Mouse (Mus musculus) heart, embryonic 16.5 days (tissue): ENCODE data around the gene Slc25a26. TPM values are rescaled to one million over a fixed set of nuclear protein-coding genes. Genes with fewer than 3 reads are reported as not detected.
"Not testable (repeated sequence)": the region's sequence is repeated elsewhere in the genome, so short reads cannot be mapped to it uniquely, and the experiment has no call there.

Experiments used
- ATAC-seq: fragments of 200-750 bp; cut with Nextera tagmentation; replicated peaks from 2 replicates; pipeline ENCODE4 v1.8.0; 2017; ENCODE audit warnings: moderate number of reproducible peaks; ENCODE audit not compliant: insufficient read depth, low FRiP score; ENCODE audit errors: extremely low read depth
- H3K27ac ChIP-seq: fragments of 300-500 bp; sonication (generic); 2 replicates; pipeline ENCODE4 v1.5.1; 2014; ENCODE audit warnings: mild to moderate bottlenecking, low read length, control low read depth, moderate library complexity
- H3K27me3 ChIP-seq: fragments of 300-500 bp; sonication (generic); 2 replicates; pipeline ENCODE4 v1.6.1; 2014; ENCODE audit warnings: low read length, mixed read lengths; ENCODE audit not compliant: control insufficient read depth, insufficient read depth
- H3K36me3 ChIP-seq: fragments of 300-500 bp; sonication (generic); 2 replicates; pipeline ENCODE4 v1.6.1; 2014; ENCODE audit not compliant: control insufficient read depth, insufficient read depth
- H3K4me1 ChIP-seq: fragments of 300-500 bp; sonication (generic); 2 replicates; pipeline ENCODE4 v1.6.1; 2014; ENCODE audit warnings: low read length, mixed read lengths; ENCODE audit not compliant: control insufficient read depth, insufficient read depth
- H3K4me2 ChIP-seq: fragments of 300-500 bp; sonication (generic); 2 replicates; pipeline ENCODE4 v1.6.1; 2014; ENCODE audit warnings: low read depth, mild to moderate bottlenecking, control low read depth, low read length
- H3K4me3 ChIP-seq: fragments of 300-500 bp; sonication (generic); 2 replicates; pipeline ENCODE4 v1.5.1; 2014; ENCODE audit warnings: mild to moderate bottlenecking, control low read depth, low read length
- H3K9ac ChIP-seq: fragments of 300-500 bp; sonication (generic); 2 replicates; pipeline ENCODE4 v1.6.1; 2014; ENCODE audit warnings: low read length, control low read depth
- H3K9me3 ChIP-seq: fragments of 300-500 bp; sonication (generic); replicated peaks from 2 replicates; pipeline ENCODE4 v1.6.1; 2016; ENCODE audit warnings: low read length; ENCODE audit not compliant: control insufficient read depth
- WGBS: fragments of 180-500 bp; shearing (Covaris S2); extraction: QIAGEN DNeasy Blood & Tissue Kit; methylation state at CpG from one replicate; pipeline ENCODE4 v1.1.7; 2014; 5-methylcytosine and 5-hydroxymethylcytosine counted together
- polyA plus RNA-seq: library from polyadenylated mRNA; unstranded; fragments of >200 nt; fragmentation: Nextera tagmentation; extraction: Ambion mirVana; gene quantifications from 2 replicates; pipeline ENCODE4 v1.2.1, GENCODE M21; 2015

The Slc25a26 gene
- polyA plus RNA-seq, 1 experiment from 2014 or later: 15.3 TPM

- 73% methylated on average over 7 of the region's 7 CpGs for WGBS
- Histone ChIP-seq H3K4me2 (no peak overlapping the region), H3K36me3 (no peaks in the 10 kb centered on the region), H3K4me1 (0 out of 2 replicates have a peak, but pooled peaks cover 2% of the 10 kb centered on the region), H3K27me3 (no peaks in the 10 kb centered on the region), H3K27ac (no peak overlapping the region), H3K9me3 (no peaks in the 10 kb centered on the region), H3K4me3 (no peak overlapping the region), H3K9ac (no peak overlapping the region)
- ATAC-seq: no peak
These were observed 41.7 kb downstream of the Slc25a26 start for GRCm38 (mm10) chr6:94541854-94542253.

- H3K9ac ChIP-seq: no peak overlapping the region
These were observed 44.0 kb downstream of the Slc25a26 start for GRCm38 (mm10) chr6:94543902-94544840.

DNA sequence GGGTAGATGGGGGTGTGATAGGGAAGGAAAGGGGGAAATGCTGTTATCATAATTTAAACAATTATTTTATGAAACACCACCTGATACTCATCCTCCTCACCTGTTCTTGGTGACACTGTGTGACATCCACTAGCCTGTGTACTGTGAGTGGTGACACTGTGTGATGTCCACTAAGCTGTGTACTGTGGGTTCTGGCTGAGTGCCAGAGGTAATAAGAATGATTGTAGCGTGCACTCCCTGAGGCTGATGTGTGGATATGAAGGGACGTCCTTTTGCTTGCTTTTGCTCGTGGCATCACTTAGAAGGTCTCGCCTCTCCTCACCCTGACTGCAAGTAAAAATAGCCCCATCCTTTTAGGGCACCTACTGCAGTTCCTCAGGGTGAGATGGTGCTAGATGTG lies 47.1 kb downstream of the Slc25a26 start:
- no peak for ATAC-seq

More at GRCm38 (mm10) chr6:94543902-94544840, 44.0 kb downstream of the Slc25a26 start:
- Histone ChIP-seq H3K36me3 (no peaks in the 10 kb centered on the region), H3K27me3 (no peaks in the 10 kb centered on the region), H3K4me3 (no peak overlapping the region), H3K4me2 (no peak overlapping the region), H3K9me3 (no peaks in the 10 kb centered on the region), H3K27ac (no peak overlapping the region), H3K4me1 (peaks cover 8% of the 10 kb centered on the region; the same call in 1 of the 2 replicates)
- ATAC-seq: 0 out of 2 replicates have a peak, but pooled peaks have one; percentile 32
- 45% methylated on average over 5 of the region's 5 CpGs for WGBS

DNA sequence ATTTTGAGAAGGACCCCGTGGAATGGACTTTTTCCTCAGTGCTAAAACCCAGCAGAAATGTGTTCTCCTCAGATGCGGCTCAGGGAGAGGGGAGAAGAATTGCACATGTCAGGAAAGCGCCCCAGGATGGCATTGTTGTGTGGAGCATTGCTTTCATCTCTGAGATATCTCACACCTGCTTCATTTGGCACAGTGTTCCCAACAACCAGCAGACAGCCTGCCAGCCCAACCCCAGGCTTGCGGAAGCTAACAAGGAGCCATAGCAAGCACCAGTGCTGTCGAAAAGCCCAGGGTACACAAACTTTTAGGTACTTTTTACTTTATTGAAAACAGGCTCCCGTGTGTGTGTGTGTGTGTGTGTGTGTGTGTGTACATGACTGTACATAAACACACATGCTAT lies 50.2 kb downstream of the Slc25a26 start:
- Histone ChIP-seq H3K9ac (no peak overlapping the region), H3K4me1 (peaks cover 9% of the 10 kb centered on the region; the same call in 1 of the 2 replicates), H3K9me3 (peaks cover 6% of the 10 kb centered on the region; the same call in 1 of the 2 replicates), H3K27me3 (no peaks in the 10 kb centered on the region), H3K4me2 (no peak overlapping the region), H3K4me3 (no peak overlapping the region), H3K27ac (no peak overlapping the region), H3K36me3 (peaks cover 3% of the 10 kb centered on the region; the same call in 1 of the 2 replicates)
- 76% methylated on average over 6 of the region's 6 CpGs for WGBS
- ATAC-seq: no peak

More for the DNA sequence above, 47.1 kb downstream of the Slc25a26 start:
- Histone ChIP-seq H3K4me1 (peaks cover 9% of the 10 kb centered on the region; the same call in 1 of the 2 replicates), H3K4me2 (no peak overlapping the region), H3K9me3 (peaks cover 6% of the 10 kb centered on the region; the same call in 1 of the 2 replicates), H3K4me3 (no peak overlapping the region), H3K27ac (no peak overlapping the region), H3K27me3 (no peaks in the 10 kb centered on the region), H3K9ac (no peak overlapping the region), H3K36me3 (peaks cover 3% of the 10 kb centered on the region; the same call in 1 of the 2 replicates)
- WGBS: 19% methylated on average over 4 of the region's 4 CpGs

DNA sequence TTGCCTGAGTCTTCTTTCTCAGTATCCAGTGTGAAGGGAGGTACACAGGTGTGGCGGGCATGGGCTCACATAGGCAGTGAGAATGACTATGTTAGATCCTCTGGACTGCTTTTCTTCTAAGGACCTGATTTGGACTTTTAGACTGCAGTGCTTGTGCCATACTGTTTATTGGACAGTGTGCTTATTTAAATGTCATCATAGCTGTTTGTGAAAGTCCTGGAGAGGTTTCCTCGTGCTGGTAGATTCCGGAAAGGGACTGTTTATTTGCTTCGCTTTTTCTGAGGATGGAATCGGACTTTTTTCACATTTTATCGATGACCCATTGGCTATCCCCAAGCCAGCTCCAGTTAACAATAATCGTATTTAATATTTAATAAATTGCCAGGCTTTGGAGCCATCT lies 50.7 kb downstream of the Slc25a26 start:
- Histone ChIP-seq H3K4me2 (no peak overlapping the region), H3K4me3 (no peak overlapping the region), H3K4me1 (peaks cover 9% of the 10 kb centered on the region; the same call in 1 of the 2 replicates), H3K36me3 (peaks cover 3% of the 10 kb centered on the region; the same call in 1 of the 2 replicates), H3K27me3 (no peaks in the 10 kb centered on the region), H3K9me3 (peaks cover 6% of the 10 kb centered on the region; the same call in 1 of the 2 replicates), H3K9ac (no peak overlapping the region), H3K27ac (no peak overlapping the region)
- no peak for ATAC-seq
- 90% methylated on average over 7 of the region's 7 CpGs for whole genome bisulfite sequencing

GRCm38 (mm10) chr6:94553085-94553484 lies 53.0 kb downstream of the Slc25a26 start:
- no peak overlapping the region for H3K27ac ChIP-seq
- no peak for ATAC-seq
- no peak overlapping the region for H3K4me3 ChIP-seq
- WGBS: 91% methylated on average over 5 of the region's 5 CpGs
- H3K27me3 ChIP-seq: no peaks in the 10 kb centered on the region
- no peak overlapping the region for H3K9ac ChIP-seq
- H3K4me2 ChIP-seq: no peak overlapping the region
- peaks cover 6% of the 10 kb centered on the region; the same call in 1 of the 2 replicates for H3K9me3 ChIP-seq
- H3K36me3 ChIP-seq: peaks cover 3% of the 10 kb centered on the region; the same call in 1 of the 2 replicates
- peaks cover 6% of the 10 kb centered on the region for H3K4me1 ChIP-seq

GRCm38 (mm10) chr6:94558603-94559002 lies 58.5 kb downstream of the Slc25a26 start:
- WGBS: 67% methylated on average over 1 of the region's 1 CpGs
- H3K4me2 ChIP-seq, ATAC-seq, H3K36me3 ChIP-seq, H3K9ac ChIP-seq, H3K27ac ChIP-seq, H3K27me3 ChIP-seq, H3K4me1 ChIP-seq, H3K4me3 ChIP-seq, H3K9me3 ChIP-seq: not testable (repeated sequence)

- no peak overlapping the region for H3K9ac ChIP-seq
- WGBS: 73% methylated on average over 1 of the region's 1 CpGs
- no peak overlapping the region for H3K4me3 ChIP-seq
- no peak overlapping the region for H3K4me2 ChIP-seq
- H3K4me1 ChIP-seq: peaks cover 3% of the 10 kb centered on the region; the same call in 1 of the 2 replicates
- ATAC-seq: no peak
- no peaks in the 10 kb centered on the region for H3K9me3 ChIP-seq
- no peaks in the 10 kb centered on the region for H3K27me3 ChIP-seq
- no peaks in the 10 kb centered on the region for H3K36me3 ChIP-seq
- no peak overlapping the region for H3K27ac ChIP-seq
These were observed 60.8 kb downstream of the Slc25a26 start for GRCm38 (mm10) chr6:94560896-94561295.

DNA sequence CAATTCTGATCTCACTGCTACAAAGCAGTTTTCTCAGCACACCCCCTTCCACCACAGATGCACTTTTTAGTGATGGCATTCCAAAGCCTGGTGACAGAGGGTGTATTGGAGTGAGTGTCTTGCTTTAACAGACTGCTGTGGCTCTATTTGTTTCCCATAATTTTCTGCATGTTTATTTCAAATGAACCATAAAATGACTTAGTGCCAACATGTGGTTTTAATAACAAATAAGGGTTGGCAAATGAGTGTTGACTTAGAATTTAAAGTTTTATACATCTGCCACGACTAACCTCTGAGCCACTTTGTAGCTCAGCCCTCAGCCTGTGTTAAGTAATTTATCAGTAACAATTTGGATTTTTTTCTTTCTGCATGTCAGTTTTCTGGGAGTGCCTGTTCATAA lies 61.2 kb downstream of the Slc25a26 start:
- H3K4me3 ChIP-seq: no peak overlapping the region
- no peaks in the 10 kb centered on the region for H3K27me3 ChIP-seq
- no peaks in the 10 kb centered on the region for H3K36me3 ChIP-seq
- 71% methylated on average over 1 of the region's 1 CpGs for WGBS
- no peak overlapping the region for H3K27ac ChIP-seq
- H3K4me2 ChIP-seq: no peak overlapping the region
- no peaks in the 10 kb centered on the region for H3K9me3 ChIP-seq
- no peak overlapping the region for H3K9ac ChIP-seq
- ATAC-seq: no peak
- peaks cover 3% of the 10 kb centered on the region; the same call in 1 of the 2 replicates for H3K4me1 ChIP-seq
